Mouse (Mus musculus) R1 (cell line): ENCODE results near the gene Fat3.

ENCODE experiments used
- DNase-seq: peaks from one replicate; pipeline ENCODE4 v3.0.0-alpha.2; 2018; ENCODE audit warnings: low read depth, low spot score

The Fat3 gene

DNA sequence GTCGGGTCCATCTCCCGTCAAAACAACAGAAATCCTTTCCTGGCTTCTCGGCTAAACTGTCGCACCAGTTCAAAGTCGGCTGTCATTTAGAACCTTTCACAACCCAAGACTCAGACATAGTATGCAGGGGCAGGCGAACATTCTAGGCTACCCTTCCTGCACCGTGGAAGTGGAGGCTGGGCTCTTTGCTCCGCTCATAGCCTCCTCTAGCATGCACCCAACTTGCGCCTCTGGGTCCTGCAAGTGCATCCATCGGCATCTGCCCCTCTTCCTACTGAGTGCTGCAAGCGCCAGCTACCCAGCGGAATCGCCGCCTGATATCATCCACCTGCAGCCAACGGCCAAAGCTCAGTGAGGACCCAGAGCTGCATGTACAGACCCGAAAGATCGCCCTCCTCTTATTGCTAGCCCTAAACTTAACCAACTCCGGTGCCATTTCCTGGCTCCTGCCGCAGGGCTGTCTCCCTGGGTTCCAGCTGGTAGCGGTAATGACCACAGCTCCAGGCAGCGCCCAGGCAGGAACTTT lies at the start of gene Fat3:
TSS of gene Fat3 (minus strand) at position 100 of the 526 bp plus-strand sequence.
- DNase-seq = peak; percentile 49

DNA sequence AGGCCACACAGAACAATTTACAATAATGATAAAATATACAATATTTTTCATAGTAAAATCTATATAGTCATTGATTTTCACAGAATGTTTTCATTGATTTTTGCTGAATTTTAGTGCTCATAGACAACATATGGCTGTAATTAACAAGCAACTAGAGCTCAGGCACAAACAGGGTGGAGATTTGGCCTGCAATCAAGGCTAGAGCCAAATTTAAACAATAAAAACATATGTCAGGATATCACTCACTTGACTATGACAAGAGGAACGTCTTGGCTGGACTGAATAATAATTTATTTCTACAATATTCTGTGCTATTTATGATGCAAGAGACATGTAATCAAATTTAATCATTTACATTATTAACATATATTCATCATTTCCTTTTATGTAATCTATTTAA lies 31.8 kb upstream of the Fat3 start:
- no peak for DNase-seq

DNA sequence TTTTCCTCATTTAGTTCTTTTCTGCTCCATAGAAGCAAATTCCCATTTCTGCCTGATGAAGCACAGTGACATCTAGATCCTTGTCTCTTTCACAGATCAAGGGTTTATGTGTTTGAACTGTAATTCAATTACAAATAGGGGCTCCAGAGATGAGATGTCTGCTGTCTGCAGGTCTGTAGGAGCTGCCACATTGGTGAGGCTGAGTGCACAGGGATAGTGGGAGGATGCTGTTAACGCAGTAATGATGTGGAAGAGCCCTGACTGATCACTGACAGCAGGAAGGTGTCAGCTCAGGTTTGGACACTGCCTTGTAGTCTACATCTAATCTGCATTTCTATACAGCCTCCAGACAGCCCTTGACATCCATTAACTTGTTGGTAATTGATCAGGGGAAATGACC lies 16.5 kb upstream of the Fat3 start:
- DNase-seq = no peak

DNA sequence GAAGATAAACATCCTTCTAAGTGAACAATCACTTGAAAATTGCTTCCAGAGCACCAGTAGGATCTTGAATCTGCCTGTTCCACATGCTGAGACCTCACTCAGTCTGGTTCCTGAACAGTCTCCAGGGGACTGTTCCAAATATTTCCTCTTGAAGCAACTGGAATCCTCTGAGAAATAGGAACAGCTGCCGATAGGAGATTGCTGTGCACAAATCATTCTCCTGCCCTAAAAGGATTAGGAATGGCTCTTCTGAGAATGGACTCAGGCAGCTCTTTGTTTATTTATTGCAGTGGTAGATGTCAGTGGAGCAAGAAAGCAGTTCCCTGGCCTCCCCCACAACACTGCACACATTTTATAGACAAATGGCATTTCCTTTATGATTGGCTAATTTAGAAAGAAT lies 10.9 kb upstream of the Fat3 start:
- no peak for DNase-seq

DNA sequence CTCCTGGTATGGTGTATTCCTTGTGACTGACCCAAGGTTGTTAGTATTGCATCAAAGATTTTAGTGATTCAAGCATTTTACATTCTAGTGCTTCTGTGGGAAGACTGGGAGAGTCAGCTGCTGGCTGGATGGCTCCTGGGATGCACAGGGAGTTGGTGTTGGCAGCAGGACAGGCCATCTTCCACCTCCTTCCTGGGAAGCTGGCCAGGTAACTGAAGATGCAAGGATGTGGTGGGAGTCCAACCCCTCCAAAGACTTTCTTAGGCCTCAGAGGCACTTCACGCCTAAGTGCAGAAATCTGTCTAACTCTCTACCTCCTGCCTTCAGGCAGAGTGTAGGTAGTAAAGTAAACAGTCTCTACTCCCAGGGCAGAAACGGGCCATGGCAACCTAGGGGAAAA lies 2.7 kb upstream of the Fat3 start:
- DNase-seq = no peak

DNA sequence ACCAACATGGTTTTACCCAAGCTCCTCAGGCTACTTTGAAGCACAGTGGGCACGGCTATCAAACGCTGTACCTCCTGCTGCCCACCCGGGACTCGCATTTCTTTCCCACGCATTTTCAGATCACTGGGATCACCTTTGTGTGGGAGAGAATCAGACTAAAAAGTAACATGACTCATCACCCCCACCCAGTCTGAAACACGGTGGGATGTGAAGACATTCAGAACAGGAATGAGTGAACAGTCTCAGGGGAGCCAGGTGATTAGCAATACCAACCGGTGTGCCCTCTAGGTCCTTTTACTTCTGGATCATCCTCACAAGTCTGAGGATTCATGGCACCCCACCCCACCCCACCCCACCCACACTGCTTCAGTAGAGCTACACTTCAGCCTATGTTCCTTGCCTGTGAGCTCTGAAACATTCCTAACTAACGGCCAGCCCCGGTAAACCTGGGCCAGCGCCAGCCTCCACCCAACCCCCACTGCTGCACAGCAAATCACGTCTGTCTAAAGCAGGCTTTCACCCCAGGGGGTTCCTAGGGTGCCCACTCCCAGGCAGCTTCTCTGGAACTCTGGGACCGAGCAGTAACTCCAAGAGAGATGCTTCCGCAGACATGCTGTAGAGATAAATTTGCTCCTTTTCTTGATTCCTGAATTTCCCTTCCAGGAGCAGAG lies 1.7 kb upstream of the Fat3 start:
- DNase-seq = peak; percentile 10

DNA sequence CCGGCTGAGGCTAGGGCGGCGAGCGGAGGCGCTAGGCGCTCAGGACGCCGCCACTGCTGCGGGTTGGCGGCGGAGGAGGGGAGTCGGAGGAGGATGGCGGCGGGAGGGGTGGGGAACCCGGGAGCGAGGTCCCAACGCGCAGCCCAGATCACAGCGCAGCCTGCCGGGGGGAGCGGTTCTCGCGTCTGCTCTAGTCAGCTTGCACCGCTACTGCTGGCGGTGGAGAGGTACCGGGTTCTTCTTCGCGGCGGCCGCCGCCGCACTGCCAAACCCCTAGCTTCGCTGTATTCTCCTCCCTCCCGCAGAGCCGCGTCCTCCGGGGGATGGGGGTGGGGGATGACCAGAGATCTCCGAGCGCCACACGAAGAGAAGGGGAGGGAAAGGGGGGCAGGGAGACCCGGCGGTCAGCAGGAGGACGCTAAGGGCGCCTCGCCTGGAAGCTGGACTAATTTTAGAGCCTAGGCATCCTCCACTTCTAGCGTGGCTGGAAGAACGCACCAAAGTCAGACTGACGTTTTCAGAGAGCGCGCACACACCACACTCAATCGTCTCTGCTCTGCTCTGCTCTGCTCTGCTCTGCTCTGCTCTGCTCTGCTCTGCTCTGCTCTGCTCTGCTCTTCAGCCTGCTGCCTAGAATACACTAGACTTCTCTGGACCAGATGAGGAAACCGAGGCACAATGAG lies 1.0 kb upstream of the Fat3 start:
- DNase-seq = peak; percentile 61

DNA sequence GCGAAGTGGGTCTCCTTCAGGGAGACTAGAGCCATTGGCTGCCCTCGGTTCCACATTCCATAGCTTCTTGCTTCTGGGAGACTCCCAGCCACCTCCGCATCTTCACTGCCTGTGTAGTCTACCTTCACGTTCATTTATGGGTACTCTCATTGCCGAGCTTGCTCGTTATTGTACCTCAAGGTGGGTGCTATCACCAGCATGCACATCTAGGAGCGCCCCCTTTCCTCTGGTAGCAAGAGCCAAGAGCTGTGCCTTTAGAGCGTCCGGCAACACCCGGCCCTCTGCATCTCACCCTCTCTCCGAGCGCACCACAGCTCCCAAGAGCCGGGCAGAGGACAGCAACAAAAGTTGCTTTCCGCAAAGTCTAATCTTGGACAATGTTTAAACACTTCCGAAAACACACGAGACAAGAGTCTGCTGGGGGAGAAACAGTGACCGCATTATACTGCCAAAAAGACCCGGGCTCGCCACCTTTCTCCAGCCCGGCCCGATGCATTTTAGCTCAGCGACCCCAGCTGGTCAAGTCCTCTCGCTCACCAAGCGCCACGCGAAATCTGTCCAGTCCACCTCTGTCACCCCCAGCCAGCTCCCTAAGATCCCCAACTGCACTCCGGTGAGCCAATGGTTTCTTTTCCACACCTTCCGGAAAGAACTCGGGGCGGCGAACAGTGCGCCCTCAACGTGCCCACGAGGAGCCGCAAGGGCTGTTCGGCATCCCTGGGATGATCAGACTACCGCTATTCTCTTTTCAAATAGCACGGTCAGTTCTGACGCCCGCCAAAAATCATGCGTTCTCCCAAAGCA lies 501 bp downstream of the Fat3 start:
- peak; percentile 50 for DNase-seq

DNA sequence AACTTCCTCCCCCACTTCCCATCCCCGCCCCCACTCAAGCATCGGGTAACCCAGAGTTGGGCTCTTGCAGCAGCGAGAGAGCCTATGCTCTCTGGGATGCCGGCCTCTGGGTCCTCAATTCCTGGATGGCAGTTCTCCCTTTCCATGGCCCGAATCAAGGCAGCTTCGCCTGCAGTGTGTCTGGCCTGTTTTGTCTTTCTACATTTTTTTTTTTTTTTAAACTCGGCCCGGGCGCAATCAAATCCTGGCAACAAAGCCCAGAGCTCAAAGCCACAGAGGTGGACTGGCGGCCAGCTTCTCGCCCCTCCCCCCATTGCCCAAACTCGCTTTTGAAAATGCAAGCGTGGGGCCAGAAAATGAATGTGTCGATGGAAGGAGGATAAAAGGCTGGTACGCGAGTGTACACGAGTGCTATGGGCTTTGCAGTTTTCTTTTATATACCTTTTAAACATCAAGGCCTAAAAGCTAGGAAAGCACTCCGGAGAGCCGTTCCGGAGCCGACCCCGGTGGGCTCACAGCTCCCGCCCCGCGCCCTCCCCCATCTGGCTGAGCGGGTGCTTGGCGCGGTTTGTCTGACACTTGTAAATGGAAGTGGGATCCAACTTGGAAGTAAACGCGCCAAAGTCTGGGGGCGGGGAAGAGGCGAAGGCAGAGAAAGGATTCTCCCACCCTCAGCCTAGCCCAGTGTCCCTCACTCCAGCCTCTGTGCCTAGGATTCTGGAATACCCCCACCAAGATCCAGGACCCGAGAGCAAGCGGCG lies 1.3 kb downstream of the Fat3 start:
- peak; percentile 36 for DNase-seq

DNA sequence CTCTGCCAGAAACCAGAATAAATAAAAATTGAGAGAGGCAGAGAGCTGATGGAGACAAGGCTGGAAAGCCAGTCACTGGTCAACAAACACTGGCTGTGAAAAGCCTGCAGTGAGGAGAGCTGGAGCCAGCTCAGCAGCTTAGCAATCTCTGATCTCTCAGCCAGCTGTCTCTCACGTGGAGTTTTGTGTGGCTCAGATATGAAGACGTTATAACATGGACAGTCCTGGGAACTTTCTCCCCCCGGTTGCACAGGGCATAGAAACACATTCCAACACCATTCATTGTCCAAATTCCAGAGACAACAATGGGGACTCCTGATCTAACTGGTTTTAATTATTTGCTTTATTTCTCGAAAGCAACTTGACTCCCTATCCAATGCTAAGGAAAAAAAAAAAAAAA lies 2.2 kb downstream of the Fat3 start:
- peak; percentile 13 for DNase-seq

DNA sequence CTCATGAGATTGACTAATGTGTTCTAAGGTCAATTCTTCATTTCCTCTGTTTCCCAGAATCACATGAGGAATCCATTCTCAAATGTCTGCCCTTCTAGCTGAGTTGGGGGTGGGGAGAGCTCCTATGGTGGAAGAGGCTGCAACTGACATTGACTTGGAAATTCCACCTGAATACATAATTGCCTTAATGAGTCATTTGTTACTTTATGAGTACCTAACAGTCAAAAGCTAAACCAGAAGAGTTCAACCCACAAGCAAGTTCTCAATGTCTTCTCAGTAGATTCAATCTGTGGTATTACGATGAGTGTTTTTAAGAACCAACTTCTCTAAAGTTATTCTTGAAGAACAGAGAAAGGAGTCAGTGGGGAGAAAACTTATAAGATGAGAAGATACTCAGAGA lies 3.7 kb downstream of the Fat3 start:
- no peak for DNase-seq

DNA sequence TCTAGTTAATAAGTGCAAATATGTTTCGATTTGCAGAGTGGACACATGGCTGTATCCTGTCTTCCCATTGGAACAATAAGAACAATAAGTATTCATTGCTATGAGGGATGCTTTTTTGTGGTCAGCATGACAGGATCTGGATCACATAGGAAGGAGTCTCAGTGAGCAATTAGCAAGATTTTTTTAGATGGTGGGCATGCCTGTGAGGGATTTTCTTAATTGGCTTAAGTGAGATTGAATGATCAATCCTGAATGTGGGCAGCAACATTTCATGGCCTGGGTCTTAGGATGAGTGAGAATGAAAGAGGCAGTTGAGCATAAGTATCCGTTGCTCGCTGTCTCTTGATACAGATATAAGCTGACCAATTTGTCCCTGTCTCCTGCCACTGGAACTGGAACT lies 4.8 kb downstream of the Fat3 start:
- DNase-seq = no peak

DNA sequence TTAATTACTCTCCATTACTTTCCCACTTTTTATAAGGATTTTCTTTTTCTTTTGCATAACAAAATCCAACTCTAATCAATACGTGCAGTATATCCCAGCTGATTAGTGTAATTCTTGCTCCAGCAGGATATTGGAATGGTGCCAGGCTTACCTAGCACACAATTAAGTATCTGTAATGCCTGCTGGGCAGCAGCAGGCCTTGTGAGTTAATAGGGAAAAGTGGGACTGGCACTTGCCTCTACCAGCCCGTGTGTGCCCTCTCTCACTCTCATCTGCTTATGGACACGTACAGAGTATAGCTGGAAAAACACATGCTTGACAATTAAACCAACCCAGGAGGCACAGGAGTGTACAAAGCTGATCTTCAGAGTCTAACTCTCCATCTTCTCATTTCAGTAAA lies 11.4 kb downstream of the Fat3 start:
- DNase-seq = no peak

DNA sequence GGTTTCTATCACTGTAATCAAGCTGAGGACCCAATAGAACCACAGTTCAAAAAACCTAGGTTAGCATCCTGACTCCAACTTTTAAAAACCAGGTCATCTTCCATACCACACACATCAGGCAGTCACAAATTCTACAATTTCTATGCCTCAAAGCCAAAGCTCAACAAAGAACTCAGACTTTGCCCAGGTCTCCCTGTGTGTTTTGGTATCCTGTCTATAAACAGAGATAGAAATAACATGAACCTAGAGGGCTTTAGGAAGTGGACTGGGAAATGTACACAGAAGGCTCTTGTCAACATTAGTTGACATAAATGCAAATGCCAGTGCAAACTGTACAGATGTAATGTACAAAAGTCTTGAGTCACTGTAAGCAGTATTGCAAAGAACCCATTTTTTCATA lies 13.5 kb downstream of the Fat3 start:
- no peak for DNase-seq

DNA sequence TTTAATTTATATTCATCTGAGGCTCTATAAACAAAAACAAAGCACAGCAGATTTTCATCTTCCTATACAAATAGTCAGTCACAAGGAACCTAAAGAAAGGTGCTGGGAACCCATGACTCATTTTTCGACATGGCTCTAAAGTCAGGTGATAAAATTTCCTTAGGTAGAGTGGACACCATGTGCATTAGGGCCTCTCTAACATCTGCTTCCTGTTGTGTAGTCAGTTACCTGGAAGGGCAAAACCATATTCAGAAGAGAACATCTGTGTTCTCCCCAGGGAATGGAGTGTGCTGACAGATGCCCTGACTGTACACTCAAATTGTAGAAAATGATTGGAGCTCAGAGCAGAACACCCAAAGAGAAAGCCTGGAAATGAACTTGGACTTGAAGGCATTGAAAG lies 14.9 kb downstream of the Fat3 start:
- DNase-seq = no peak

DNA sequence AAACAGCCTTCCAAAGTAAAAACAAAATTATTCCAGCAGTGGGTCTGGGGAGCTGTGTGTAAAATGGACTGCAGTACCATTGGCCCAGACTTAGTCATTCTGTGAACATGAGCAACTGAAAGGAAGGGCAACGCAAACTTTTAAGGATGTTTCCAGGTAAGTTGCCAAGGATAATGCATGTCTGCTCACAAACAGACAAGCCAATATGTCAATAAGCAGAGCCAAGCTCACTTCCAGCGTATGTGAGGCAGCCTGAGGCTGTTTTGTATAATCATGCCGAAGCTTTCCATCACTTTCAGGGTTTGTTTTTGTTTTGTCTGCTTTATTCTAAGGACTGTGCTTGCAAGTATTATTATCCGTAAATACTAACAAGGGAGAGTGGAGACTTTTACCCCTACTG lies 15.9 kb downstream of the Fat3 start:
- no peak for DNase-seq

DNA sequence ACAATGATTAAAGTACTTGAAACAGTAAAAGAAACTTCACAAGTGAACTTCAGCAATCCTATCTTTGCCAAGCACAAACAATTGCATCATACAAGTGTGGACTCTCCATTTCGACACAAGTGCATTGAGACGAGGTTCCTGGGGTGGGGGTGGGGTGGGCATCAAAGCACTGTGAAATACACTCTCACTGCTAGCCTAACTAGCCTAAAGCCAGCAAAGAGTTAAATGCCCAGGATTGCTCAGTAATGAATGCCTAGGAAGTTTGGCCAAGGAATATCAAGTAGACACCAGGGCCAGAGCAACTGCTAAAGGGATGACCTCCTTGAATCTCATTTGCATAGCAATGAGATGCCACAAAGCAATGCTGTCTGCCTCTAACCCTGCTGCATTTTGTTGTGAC lies 16.3 kb downstream of the Fat3 start:
- DNase-seq = no peak

DNA sequence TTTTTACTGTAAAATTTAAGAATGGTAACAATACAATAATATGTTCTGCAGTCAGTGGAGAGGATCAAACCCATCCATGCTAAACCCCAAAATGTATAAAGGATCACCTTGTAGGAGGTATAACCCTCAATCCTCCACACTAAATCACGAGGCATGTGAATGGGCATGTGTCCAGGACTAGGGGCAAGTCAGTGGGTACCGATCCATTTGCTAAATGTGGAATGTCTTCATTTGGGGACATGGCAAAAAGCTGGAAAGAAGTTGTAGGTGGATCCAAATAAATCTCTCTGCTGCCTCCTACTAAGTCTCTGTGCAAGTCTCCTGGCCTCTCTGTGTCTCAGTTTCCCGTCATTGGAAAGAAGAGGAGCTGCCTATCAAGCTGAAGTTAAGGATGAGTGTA lies 39.6 kb downstream of the Fat3 start:
- DNase-seq = no peak

DNA sequence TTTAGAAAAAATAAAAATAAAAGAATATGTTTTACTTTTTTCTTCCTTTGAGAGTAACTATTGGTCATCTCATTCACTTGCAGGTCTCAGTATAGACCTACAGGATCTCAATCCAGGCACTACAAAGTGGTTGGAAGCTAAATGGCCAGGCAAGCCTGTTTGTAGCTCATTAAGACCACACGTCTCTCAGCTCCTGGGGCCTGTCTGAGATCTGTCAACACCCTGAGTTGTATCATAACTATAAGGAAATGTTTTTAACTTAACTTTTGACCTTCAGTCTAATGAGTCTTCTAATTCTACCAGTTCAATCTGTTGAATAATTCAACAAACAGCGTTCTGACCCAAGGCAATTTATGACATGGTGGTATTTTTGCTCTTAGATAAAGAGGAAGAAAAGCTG lies 40.5 kb downstream of the Fat3 start:
- DNase-seq = no peak

DNA sequence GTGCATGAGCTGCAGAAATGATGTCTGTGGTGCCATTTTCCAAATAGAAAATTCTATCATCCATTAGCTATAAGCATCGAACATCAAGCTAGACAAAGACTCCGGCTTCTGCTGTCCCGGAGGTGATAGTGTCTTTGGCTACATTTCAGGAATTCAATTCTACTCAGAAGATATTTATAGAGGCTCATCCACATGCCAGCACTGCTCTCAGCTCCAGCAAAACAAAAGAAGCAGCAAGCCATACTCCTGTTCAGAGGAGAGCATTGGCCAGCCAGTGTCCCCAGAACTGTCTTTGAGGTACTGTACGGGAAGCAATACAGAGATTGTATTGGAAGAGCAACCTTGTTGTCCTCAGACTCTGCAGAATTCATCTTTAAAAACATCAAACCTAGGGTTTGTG lies 59.2 kb downstream of the Fat3 start:
- no peak for DNase-seq

DNA sequence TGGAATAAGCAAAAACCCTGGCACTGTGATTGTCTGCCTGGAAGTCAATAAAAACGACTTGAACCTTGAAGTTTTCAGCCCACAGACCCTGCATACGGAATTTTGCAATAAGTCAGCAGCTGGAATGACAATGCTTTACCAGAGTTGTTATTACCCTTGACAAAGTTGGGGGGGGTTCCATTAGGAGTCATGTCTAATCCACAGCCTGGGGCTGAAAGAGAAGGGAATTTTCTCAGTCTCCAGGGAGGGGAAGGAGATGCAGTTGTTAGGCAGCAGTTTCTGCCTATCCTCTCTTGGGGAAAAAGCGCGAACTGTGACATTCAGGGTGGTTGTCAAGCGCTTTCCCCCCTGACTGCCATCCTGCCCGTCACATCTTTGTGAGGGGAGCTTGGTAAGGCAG lies 60.4 kb downstream of the Fat3 start:
- DNase-seq = no peak

DNA sequence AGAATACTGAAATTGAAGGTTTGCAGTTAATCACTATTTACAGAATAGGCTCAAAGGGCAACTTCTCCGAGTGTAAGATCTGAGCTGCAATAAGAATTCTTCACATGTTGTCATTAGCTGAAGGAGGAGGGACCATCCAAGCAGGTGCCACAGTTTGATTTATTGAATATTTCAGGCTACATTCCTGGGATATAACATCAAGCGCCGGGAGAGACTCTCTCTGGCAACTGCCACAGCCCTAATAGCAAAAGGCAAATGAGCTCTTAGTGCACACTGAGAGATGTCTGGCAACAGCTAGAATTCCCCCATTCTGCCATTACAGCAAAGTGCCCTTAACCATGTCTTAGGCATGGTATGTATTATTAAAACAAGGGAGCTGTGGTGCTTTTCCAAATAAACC lies 61.1 kb downstream of the Fat3 start:
- DNase-seq = no peak
